Mouse (Mus musculus): ENCODE measurements around the gene Tm4sf19. TPM values are rescaled to one million over a fixed set of nuclear protein-coding genes. Genes with fewer than 3 reads are reported as not detected.
"Not testable (repeated sequence)": the region's sequence is repeated elsewhere in the genome, so short reads cannot be mapped to it uniquely, and the experiment has no call there.

The Tm4sf19 gene
- polyA plus RNA-seq, 1 experiment, result 0.10 TPM

DNA sequence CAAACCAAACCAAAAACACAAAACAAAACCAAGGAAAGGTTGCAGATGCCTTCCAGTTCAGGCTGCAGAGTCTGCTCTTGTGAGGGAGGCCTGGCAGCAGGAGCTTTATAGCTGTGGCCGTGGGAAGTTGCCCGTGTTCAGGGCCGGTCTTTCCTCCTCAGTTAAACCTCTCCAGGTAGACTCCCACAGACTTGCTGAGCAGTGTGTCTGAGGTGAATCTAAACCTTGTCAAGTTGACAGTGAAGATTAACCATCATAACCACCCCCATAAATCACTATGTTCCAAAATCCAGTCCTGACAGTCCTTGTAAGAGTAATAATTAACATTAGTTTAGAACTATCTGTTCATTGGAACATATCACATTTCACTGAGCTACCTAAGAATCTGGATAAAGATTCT lies 27.2 kb downstream of the Tm4sf19 start:
- no peak for DNase-seq (ENCODE audit: low read depth)
- no peak for TF ChIP-seq POLR2A (IDR thresholded peaks at IDR 0.05; ENCODE audit: borderline replicate concordance, extremely low read depth, insufficient read depth, insufficient read length, poor library complexity, severe bottlenecking)
- TF ChIP-seq CTCF (IDR thresholded peaks at IDR 0.05; ENCODE audit: borderline replicate concordance, extremely low read depth, insufficient read depth, insufficient read length), result no peak

DNA sequence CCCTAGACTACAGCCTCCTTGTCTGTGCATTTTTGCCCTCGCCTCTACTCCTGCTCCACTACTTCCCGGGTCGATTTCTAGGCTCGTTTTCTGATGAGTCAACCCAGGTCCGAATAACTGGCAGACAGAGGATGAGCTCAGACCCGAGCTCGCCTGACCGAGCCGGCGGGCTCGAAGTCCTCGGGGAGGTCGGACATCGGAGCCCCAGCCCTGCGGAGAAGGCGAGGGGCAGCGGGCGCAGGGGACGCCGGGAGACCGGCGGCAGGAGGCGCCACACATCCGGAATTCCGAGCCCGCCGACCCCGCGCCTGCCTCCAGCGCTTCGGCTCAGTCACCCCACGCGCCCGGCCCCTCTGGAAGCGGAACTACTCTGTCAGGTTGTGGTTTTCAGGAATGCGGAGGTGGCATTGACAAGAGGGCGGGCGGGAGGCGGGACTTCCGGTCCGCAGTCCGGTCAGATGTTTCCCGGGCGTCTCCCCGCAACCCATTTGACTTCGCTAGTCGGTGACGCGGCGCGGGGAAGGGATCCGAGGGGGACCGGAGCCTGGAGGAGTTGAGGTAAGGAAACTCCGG lies 30.3 kb downstream of the Tm4sf19 start, which contains the start of gene Pcyt1a:
TSS of gene Pcyt1a (plus strand) at position 448 of the 573 bp plus-strand sequence.
- TF ChIP-seq POLR2A (IDR thresholded peaks at IDR 0.05; ENCODE audit: borderline replicate concordance, extremely low read depth, insufficient read depth, insufficient read length, poor library complexity, severe bottlenecking) (peak; percentile 54; the same call in 1 of the 2 replicates), CTCF (IDR thresholded peaks at IDR 0.05; ENCODE audit: borderline replicate concordance, extremely low read depth, insufficient read depth, insufficient read length) (no peak)
- DNase-seq (ENCODE audit: low read depth), result peak; percentile 98

DNA sequence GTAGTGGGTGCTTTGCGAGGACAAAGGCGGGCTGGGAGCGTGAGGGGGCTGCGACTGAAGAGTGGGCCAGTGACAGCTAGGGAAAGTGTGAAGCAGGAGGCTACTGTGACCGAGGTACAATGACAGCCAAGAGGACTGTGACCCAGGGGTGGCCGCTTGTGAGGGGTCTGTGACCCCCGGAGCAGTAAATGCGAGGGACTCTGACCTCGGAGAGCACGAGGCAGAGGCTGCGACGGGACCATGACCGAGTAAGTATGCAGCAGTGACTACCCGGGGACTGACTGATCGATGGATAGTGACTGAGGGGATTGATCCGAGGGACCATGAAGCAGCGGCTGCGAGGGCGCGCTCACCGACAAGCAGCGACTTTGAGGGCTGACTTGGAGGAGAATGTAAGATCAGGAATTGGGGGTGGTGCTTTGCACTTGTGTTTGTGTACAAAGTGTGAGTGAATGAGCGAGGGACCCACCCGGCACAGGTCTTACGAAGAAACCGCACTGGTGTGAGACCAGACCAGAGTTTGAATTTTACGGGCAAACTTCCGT lies 30.8 kb downstream of the Tm4sf19 start:
- TF ChIP-seq POLR2A (IDR thresholded peaks at IDR 0.05; ENCODE audit: borderline replicate concordance, extremely low read depth, insufficient read depth, insufficient read length, poor library complexity, severe bottlenecking) (no peak), CTCF (IDR thresholded peaks at IDR 0.05; ENCODE audit: borderline replicate concordance, extremely low read depth, insufficient read depth, insufficient read length) (no peak)
- DNase-seq (ENCODE audit: low read depth), result no peak

DNA sequence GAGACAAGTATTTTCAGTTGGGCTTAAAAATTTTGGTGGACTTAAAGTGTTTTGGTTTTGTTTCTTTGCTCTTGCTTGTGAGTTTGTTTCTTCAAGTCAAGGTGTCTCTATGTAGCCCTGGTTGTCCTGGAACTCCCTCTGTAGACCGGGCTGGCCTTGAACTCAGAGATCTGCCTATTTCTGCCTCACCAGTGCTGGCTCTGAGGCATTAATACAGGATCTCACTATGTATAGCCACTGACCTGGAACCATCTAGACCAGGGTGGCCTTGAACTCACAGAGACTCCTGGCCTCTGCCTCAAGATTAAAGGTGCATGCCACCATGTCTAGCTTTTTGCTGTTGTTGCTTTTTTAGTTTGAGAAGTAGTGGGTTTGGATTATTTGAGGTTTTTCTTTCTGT lies 31.6 kb downstream of the Tm4sf19 start:
- TF ChIP-seq CTCF (IDR thresholded peaks at IDR 0.05; ENCODE audit: borderline replicate concordance, extremely low read depth, insufficient read depth, insufficient read length), result no peak
- no peak for TF ChIP-seq POLR2A (IDR thresholded peaks at IDR 0.05; ENCODE audit: borderline replicate concordance, extremely low read depth, insufficient read depth, insufficient read length, poor library complexity, severe bottlenecking)

DNA sequence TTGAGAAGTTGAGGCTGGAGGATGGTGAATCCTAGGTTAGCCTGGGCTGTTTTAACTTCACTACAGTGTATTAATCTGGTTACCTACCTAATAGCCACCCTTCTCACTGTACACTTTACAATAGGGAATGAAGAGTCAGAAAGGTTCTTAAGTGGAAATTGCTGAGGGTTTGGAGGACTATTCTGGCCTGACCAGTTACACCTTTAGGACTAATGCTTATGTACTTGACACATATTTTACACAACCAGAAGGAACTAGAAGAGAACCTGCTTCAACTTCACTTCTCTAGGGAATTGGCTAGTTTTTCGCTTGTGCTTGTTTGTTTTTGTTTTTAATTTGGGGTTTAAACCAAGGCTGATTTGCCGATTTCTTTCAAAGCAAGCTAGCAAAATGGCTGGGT lies 32.8 kb downstream of the Tm4sf19 start:
- no peak for DNase-seq (ENCODE audit: low read depth)

More for the DNA sequence above, 31.6 kb downstream of the Tm4sf19 start:
- no peak for DNase-seq (ENCODE audit: low read depth)

DNA sequence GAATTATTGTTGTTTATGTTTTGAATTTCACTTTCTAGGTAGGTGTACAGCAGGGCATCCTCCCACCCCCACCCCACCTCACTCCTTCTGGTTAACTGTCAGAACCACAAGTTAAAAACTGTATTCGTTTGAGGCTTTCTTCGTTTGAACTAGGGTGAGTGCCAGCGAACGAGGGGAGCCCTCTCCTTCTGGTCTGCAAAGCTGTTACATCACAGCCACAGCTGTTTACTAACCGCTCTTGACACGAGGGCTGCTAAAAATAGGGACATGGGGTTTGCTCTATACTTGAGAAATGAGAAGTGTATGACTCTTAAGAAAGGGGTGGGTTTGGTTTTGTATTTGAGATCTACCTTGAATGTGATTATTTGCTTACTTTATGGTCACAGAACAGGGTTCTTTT lies 33.8 kb downstream of the Tm4sf19 start:
- DNase-seq (ENCODE audit: low read depth), result no peak
- TF ChIP-seq POLR2A (IDR thresholded peaks at IDR 0.05; ENCODE audit: borderline replicate concordance, extremely low read depth, insufficient read depth, insufficient read length, poor library complexity, severe bottlenecking) (no peak), CTCF (IDR thresholded peaks at IDR 0.05; ENCODE audit: borderline replicate concordance, extremely low read depth, insufficient read depth, insufficient read length) (no peak)

More for the DNA sequence above, 32.8 kb downstream of the Tm4sf19 start:
- no peak for TF ChIP-seq CTCF (IDR thresholded peaks at IDR 0.05; ENCODE audit: borderline replicate concordance, extremely low read depth, insufficient read depth, insufficient read length)
- TF ChIP-seq POLR2A (IDR thresholded peaks at IDR 0.05; ENCODE audit: borderline replicate concordance, extremely low read depth, insufficient read depth, insufficient read length, poor library complexity, severe bottlenecking), result no peak

DNA sequence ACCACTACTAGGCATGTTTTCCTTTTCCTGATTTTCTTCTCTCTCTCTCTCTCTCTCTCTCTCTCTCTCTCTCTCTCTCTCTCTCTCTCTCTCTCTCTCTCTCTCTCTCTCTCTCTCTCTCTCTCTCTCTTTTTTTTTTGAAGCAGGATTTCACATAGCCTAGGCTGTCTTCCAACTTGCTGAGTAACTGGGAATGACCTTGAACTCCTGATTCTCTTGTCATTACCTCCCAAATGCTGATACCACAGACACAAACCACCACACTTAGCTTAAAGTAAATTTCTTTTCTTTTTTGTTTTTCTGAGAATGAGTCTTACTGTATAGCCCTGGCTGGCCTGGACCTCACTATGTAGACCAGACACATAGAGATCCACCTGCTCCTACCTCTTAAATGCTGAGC lies 34.4 kb downstream of the Tm4sf19 start:
- no peak for TF ChIP-seq CTCF (IDR thresholded peaks at IDR 0.05; ENCODE audit: borderline replicate concordance, extremely low read depth, insufficient read depth, insufficient read length)
- TF ChIP-seq POLR2A (IDR thresholded peaks at IDR 0.05; ENCODE audit: borderline replicate concordance, extremely low read depth, insufficient read depth, insufficient read length, poor library complexity, severe bottlenecking), result no peak
- no peak for DNase-seq (ENCODE audit: low read depth)

DNA sequence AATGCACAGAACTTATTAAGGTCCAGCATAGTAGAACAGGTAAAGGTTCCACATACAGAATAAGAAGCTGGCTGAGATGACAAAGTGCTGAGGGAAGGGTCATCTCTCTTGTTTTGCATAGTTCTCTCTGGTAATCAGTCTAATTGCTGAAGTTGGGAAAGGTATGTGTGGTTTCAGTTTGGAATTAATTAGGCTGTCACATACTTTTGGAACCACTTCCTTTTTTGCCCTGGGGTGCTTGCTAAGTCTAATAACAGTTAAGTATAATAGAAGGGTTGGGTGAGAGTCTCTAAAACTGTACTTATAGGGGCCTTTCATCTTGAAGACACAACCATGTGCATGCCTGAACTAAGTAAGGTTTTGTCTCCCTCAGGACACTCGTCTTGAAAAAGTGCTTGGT lies 36.4 kb downstream of the Tm4sf19 start:
- no peak for TF ChIP-seq CTCF (IDR thresholded peaks at IDR 0.05; ENCODE audit: borderline replicate concordance, extremely low read depth, insufficient read depth, insufficient read length)
- TF ChIP-seq POLR2A (IDR thresholded peaks at IDR 0.05; ENCODE audit: borderline replicate concordance, extremely low read depth, insufficient read depth, insufficient read length, poor library complexity, severe bottlenecking), result no peak
- no peak for DNase-seq (ENCODE audit: low read depth)

DNA sequence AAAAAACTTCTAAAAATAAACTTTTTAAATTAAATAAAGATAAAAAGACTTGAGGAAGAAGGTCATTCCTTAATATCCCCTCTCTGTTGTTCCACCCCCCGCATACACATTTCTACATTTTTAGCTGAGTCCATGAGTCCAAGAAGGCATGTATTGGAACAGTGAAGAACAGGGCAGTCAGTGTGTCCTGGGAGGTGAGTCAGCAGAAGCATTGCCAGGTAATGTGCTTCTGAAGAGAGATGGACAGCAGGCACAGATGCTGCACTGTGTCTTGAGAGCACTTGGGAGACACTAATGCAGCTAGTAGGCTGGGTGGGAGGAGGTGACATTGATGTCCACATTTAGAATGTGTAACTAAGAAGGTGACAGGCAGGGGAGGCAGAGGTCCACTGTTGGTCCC lies 37.0 kb downstream of the Tm4sf19 start:
- no peak for DNase-seq (ENCODE audit: low read depth)
- TF ChIP-seq CTCF (IDR thresholded peaks at IDR 0.05; ENCODE audit: borderline replicate concordance, extremely low read depth, insufficient read depth, insufficient read length) (no peak), POLR2A (IDR thresholded peaks at IDR 0.05; ENCODE audit: borderline replicate concordance, extremely low read depth, insufficient read depth, insufficient read length, poor library complexity, severe bottlenecking) (no peak)

DNA sequence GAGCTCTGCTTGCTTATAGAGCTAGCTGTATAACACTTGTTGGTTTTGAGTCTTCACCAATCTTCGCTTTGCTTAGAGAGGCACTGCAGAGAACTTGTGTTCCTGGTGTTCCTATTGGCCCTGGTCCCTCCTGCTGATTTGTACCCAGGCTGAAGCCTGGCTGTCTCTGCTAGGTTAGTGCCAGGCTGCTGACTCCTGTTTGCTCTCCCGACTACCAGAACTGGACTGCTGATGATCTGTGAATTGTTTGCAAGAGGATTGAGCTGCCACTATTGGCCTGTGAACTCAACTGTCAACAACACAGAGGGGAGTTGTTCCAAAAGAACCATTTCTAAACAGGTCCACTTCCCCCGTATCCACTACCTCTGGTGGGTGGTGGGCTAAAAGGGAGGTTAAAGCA lies 41.1 kb downstream of the Tm4sf19 start:
- TF ChIP-seq CTCF (IDR thresholded peaks at IDR 0.05; ENCODE audit: borderline replicate concordance, extremely low read depth, insufficient read depth, insufficient read length) (no peak), POLR2A (IDR thresholded peaks at IDR 0.05; ENCODE audit: borderline replicate concordance, extremely low read depth, insufficient read depth, insufficient read length, poor library complexity, severe bottlenecking) (no peak)
- no peak for DNase-seq (ENCODE audit: low read depth)

DNA sequence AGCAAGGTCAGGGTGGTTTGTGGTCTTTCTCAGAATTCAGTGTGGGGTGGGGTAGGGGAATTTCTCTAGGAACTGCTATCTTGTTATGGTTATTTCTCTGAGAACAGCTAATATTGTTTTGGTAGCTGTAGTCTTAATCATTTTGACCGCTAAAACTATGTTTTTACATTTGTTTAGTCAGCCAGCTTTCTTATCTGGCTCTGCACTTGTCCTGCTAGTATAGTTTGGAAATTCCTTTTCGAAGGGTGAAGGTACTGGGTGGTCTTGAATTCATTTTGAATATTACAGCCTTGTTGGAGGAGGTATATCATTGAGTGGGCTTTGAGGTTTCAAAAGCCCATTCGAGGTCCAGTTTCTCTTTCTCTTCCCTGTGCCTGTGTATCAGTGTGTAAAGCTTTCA lies 44.3 kb downstream of the Tm4sf19 start:
- DNase-seq (ENCODE audit: low read depth), result not testable (repeated sequence)

DNA sequence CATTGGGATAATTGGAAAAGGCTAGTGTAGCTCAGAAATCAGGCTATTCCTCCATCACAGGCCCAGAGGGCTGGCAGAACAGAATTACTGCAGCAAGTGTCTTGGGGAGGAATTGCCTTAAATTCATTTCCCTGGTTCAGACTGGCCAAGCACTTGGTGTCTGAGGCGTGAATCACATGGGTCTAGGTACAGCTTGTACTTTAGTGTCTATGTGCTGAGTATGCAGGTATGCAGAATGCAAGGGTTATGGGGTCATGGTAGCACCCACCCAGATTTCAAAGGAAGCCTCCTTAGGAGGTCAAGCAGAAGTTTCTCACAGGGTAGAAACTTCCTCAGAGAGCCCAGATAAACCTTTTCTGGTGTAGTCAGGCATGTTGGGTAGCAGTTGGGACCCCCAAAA lies 45.3 kb downstream of the Tm4sf19 start:
- no peak for DNase-seq (ENCODE audit: low read depth)
- TF ChIP-seq POLR2A (IDR thresholded peaks at IDR 0.05; ENCODE audit: borderline replicate concordance, extremely low read depth, insufficient read depth, insufficient read length, poor library complexity, severe bottlenecking) (no peak), CTCF (IDR thresholded peaks at IDR 0.05; ENCODE audit: borderline replicate concordance, extremely low read depth, insufficient read depth, insufficient read length) (no peak)
